Mouse (Mus musculus) heart, adult 11 months (tissue): ENCODE measurements around the gene Prss57.
A peak's percentile ranks its signal among the peaks of the same experiment; 100 is the strongest.

Experiments used
- DNase-seq: peaks from one replicate; pipeline ENCODE4 v3.0.0; 2022

Prss57 gene

DNA sequence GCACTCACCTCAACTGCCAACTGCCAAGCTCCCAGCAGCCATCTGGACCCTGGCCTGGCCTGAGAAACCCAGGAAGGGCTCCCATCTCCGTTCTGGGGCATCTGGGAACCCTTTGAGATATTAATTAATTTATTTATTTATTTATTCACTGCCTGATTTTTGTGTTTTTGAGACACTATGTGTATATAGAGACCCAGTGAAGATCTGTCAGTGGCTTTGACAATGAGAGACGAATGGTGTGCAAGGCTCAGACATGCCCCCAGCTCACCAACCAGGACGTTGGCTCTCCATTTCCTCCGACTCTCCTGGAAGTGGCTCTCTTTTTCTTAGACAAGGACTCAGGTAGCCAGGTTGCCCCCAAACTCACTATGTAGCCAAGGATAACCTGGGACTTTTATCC, at the start of gene Prss57:
TSS of gene Prss57 (minus strand) at position 101 of the 400 bp plus-strand sequence.
- DNase-seq = peak; percentile 83

DNA sequence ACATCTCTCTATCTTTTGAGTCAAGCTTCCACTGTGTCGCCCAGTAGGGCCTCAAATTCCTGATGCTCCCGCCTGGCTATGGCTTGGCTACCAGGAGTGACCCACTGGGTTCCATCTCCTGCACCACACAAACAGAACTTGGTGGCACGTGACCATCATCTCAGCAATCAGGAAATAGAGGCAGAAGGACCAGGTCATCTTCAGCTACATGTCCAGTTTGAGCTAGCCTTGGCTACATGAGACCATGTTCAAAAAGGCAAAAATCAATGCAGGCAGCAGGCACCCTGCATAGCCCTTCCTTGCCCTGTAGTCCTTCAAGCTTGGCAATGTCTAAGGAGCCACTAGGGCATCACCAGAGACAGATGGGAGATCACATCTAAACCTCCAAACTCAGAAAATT, 49.3 kb upstream of the Prss57 start:
- peak; percentile 91 for DNase-seq

DNA sequence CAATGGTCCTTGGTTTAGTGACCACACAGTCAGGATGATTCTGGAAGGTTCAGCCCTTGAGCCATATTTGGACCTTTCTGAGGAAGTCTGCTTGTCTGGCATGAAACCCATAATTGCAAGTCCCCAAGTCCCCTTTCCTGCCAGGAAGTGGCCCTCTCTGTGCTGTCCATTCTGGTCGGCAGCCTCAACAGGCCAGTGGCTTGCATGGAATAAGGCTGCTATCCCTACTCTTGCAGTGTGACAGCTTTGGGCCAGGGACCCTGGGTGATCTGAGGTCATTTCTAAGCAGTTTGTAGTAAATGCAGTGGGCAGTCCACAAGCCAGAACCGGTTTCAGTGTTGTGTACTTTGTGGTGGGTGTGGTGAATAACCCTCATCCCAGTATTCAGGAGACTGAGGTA, 47.4 kb upstream of the Prss57 start:
- peak; percentile 94 for DNase-seq

DNA sequence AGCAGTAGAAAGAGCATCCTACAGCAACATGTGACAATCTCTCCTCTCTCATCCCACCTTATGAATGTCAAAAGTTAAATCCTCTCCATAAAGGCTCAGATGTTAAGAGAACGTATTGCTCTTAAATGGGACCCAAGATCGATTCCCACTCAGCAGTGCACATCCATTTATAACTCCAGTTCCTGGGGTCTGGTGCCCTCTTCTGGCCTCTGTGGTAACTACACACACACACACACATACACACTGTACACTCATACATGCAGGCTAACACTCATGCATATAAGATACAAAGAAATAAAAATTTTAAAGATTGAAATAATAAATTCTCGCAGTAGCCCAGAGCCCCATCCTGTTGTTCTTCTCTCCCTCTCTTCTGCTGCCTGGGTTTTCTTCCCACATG, 46.2 kb upstream of the Prss57 start:
- no peak for DNase-seq

DNA sequence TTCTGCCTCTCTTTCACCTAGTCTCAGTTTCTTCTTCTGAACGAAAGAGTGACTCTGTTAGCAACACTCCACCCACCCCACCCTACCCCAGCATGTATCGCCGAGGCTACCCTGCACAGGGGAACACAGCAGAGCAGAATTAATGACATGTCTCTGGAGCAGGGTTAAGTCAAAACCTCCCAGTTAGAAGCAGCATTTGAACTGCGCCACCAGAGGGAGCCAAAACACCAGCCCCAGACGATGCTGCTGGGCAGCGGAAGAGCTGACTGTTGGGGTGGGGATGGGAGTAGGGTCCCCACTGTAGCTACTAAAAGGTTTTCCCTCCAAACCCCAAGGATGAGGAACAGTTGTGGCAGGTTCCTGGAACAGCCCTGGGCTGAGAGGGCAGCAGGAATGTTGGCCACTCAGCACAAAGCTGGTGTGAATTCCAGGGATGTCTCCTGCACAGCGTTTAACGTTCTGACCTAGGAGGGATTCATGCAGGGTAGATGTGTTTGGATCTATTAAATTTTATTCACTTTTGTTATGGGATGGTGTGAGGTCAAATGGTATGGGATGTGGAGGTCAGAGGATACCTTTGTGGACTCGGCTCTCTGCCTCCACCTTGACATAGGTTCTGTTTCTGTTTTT, 44.1 kb upstream of the Prss57 start:
- peak; percentile 96 for DNase-seq

DNA sequence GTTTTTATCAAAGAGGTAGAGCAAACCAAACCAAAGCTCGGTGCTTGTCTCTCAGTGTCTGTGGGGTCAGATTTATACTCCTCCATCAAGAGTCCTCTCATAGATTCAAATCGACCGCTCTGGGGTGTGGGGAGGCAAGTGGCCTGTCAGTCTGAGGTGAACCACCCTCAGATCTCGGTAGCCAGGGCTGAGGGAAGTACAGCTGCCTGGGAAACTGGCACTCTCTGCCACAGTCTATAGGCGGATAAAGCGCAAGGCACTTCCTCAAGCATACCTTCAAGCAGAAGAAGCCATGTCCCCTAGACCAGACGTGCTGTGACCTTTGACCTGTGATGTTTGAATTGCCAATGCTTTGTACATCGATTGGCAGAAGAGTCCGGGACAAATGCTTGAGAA, 42.0 kb upstream of the Prss57 start:
- peak; percentile 80 for DNase-seq

DNA sequence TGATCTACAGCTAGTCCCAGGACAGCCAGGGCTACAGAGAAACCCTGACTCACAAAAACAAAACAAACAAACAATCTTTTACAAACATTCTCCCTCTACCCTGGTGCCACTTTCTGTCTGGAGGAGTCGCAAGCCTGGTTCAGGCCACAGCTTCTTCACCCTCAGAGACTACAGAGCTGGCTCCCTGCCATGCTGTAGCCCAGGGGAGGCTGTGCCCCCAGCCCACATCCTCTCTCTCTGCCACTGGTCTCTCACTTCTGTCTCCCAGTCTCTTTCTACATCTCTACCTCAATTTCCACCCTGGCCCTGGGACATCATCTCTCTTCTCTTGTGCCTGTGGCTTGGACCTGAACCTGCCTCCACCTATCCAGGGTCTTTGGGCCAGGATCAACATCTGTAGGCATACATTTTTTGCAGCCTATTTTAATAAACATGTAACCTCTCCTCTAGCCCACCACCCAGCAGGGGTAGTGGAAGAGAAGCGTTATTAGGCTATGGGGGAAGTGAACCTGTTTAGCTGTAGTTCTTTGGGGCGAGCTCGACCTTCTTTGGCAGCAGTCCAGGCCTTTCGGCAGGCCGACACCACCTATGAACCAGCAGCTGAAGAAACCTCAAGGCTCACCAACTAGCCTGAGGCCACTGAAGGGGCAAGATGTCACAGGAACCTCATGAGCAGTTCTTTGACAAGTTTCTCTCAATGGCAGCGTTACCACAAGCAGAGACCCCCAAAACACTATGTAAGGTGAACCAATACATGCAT, 41.4 kb upstream of the Prss57 start:
- peak; percentile 86 for DNase-seq

DNA sequence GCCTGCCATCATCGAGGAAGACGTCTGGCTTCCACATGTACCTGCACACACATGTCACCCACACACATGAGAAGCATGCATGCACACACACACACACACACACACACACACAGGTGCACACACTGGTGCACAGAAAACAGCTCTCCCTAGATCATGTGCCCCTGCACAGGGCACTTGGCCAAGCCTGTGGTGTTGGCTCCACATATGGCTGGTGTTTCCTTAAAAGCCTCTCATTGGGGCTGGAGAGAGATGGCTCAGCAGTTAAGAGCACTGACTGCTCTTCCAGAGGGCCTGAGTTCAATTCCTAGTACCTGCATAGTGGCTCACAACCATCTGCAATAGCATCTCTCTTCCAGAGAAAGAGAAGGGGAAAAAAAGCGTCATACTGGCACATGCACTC, 40.8 kb upstream of the Prss57 start:
- no peak for DNase-seq

DNA sequence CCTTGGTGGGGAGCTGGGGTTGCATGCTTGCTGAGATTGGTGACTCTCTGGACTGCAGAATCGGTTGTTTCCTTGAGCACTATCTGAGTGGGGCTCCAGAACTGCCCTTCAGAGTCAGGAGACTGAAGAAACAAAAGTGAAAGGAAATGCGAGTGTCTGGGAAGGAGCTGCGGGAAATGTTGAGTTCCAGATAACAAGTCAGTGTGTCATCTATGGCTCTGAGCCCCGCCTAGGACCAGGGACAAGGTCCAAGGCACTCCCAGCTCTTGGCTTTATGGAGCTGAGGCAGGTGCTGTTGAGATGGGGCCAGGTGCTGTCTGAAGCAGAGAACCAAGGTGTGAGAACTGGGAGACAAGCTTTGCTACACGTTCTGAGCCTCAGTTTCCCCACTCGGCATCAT, 33.7 kb upstream of the Prss57 start:
- DNase-seq = peak; percentile 96

DNA sequence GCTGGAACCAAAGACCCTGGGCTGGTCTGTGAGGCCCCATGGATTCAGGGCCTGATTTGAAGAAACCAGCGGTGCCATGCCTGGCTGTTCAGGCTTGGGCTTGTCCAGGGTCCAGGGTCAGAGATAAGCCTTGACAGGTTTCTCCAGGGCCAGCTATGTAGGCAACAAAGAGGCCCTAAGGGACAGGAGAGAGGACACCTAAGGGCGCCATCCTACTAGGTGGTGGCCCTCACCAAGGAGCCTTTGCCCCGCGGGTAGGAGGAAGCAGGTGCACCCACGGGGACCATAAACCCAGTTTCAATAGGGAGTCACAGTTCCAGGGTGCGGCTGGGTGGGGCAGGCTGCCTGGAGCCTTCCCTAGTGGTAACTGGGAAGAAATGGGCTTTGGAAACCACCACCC, 32.2 kb upstream of the Prss57 start:
- peak; percentile 91 for DNase-seq

DNA sequence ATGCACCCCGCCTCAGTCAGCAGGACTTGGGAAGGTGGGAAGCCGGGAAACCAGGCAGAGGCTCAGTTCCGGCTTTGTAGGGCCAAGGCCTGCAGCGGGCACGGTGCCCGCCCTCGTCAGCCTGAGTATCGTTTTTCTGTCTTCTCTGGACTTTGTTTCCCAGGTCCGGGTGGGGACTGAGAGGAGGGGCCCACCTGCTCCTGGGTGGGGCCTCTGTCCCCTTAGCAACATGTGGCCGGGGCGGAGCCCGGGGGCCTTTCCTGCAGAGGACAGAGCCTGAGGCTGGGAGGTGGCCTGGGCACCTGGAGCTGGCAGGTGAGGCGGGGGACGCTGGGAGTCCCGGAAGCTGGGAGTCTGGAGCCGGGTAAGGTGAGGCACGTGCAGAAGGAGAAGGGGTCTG, 31.6 kb upstream of the Prss57 start:
- DNase-seq = peak; percentile 94

DNA sequence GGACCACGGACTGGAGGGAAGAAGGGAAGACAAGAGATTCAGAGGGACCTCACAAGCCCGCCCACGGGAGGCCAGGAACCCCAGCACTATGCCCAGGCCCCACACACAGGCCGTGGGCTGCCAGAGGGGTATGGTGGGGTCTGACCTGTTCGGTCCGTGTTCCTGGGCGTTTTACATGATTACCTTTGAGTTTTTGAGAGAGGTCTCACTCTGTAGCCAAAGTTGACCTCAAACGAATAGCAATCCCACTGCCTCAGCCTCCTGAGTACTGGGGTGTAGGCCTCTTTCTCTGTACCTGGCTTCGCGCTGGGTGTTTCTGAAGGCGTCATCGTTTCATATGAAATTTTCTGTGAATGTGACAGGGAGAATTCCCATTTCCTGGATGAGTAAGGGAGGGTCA, 31.0 kb upstream of the Prss57 start:
- peak; percentile 91 for DNase-seq

DNA sequence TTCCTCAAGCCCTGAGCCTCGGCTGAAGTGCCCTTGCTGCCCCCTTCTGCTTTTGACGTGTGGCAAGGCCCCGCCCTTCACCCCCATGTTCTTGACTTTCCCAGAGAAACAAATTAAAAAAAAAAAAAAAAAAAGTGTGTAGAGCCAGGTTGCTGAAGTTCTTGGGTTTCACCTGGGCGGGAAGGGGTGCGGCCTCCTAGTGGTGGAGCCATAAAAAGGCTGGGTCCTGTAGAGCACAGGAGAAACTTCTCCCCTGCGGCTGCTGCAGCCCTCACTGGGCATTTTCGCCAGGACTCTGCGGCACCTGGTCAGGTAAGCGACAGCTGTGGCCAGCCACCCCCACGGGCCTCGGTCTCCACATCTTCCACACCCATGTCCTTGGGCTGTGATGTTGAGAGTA, 30.0 kb upstream of the Prss57 start, which contains the start of gene Misp:
TSS of gene Misp (plus strand) at position 208 of the 400 bp plus-strand sequence.
- no peak for DNase-seq

DNA sequence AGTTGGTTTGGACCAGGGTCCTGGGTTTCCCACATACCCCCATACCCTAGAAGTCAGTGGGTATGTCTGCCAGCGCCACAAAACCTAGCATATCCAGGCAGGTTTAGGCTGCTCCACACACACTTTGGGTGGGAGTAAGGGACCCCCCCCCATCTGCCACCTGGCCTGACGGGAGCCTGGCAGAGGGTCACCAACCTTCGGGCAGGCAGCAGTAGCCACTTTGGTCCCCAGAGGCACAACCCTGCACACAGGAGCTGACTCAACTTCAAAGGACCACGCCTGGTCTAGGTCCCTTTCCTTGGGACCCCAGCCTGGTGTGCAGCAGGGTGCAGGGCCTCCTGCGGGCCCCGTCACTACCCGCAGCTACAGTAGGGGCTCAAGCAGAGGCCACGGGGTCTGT, 29.5 kb upstream of the Prss57 start:
- peak; percentile 93 for DNase-seq

DNA sequence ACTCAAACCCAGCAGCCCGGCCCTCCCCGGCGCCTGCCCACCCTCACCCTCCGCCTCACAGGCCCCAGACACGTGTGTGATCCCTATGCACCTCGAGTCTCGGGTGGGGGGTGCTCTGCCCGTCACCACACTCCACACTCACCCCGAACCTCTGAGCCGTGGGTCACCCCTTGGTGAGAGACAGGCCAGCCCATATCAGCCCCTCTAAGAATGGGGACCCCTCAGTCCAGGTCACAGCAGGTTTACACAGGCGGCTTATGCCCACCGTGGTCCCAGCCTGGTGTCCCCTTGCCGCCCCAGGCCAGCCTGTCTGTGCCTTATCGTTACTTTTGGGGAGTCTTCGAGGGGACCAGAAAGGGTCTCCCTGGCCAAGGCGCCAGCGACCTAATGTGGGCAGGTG, 28.8 kb upstream of the Prss57 start:
- peak; percentile 93 for DNase-seq

DNA sequence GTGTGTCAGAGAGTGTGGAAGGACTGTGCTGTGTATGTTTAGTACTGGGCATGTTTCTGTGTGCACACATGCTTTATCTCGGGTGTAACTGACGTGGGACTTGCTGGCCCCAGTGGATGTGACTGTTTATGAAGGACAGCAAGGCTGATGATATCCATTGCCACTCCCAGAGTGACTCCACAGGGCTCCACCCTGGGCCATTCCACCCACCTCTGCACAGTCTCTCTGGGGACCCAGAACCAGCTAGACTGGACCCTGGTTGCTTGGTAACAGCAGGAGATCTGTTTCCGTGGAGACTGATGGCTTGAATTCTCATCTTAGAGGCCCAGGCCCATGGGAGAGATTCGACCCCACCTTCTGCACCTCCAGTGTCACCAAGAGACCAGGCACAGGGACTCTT, 27.5 kb upstream of the Prss57 start:
- no peak for DNase-seq

DNA sequence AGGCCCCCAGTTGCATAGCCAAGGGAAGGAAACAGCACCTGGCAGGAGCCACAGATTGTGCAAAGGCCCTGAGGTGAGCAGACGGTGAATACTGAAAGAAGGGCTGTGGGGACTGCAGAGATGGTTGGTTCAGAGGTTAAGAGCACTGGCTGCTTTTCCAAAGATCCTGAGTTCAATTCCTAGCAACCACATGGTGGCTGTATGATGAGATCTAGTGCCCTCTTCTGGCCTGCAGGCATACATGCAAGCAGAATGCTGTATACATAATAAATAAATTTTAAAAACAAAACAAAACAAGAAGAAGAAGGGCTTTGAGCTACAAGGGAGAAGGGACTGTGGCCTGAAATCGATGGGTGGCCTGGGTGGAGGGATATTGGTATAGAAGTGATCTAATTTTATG, 26.4 kb upstream of the Prss57 start:
- no peak for DNase-seq

DNA sequence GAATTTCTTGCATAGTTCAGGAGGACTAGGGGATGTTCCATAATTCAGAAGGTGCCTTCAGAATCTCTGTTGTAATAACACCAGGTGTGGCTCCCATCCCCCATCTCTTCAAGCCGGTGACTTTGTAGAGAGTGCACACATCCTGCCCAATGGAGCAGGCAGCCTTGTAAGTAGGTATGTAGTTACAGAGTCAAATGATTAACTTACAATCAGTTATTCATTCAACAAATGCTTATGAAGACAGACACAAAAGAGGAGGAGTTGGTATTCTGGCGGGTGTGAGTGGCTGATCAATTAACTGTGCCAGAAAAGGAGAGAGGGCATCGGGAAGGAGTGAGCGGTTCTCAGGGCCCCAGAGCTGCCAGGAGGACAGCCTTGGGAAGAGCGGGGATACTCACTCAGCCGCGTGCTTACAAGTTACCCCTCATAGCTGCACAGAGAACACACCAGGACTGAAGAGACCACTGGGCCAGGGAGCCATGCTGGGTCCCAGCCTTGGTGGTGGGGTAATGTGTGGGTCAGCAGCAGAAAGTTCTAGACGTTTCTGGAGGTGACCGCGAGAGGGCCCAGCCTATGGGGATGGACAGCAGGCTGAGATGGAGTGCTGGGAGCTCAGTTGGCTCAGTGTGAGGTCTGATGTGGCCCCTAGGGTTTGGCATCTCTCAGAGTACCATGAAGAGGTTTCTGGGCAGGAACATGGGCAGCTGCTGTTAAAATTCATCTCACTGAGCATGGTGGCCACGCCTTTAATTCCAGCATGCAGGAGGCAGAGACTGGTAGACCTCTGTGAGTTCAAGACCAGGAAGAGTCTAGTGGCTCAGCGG, 25.1 kb upstream of the Prss57 start:
- peak; percentile 83 for DNase-seq

DNA sequence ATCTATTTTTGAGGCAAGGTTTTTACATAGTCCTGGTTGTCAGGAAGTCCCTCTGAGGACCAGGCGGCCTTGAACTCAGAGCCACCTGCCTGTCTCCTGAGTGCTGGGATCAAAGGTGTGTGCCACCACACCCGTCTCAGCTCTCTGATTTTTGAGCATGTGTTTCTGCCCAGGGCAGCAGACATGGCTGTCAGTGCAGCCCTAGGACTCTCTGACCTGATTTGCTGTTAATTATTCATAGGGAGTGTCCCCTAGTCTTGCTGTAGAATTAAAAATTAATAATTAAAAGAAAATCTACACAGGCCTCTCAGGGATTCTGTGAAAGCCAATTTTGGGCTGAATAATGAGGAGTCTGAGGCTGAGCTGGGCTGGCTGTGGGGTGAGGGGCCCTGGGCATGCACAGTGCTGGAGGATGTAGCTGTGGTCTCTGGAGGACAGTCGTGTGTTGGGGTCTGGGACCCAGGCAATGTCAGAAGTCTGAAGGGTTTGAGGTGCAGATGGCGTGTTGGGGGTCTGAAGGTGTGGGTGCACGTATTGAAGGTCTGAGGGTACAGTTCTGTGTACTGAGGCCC, 23.6 kb upstream of the Prss57 start:
- no peak for DNase-seq

DNA sequence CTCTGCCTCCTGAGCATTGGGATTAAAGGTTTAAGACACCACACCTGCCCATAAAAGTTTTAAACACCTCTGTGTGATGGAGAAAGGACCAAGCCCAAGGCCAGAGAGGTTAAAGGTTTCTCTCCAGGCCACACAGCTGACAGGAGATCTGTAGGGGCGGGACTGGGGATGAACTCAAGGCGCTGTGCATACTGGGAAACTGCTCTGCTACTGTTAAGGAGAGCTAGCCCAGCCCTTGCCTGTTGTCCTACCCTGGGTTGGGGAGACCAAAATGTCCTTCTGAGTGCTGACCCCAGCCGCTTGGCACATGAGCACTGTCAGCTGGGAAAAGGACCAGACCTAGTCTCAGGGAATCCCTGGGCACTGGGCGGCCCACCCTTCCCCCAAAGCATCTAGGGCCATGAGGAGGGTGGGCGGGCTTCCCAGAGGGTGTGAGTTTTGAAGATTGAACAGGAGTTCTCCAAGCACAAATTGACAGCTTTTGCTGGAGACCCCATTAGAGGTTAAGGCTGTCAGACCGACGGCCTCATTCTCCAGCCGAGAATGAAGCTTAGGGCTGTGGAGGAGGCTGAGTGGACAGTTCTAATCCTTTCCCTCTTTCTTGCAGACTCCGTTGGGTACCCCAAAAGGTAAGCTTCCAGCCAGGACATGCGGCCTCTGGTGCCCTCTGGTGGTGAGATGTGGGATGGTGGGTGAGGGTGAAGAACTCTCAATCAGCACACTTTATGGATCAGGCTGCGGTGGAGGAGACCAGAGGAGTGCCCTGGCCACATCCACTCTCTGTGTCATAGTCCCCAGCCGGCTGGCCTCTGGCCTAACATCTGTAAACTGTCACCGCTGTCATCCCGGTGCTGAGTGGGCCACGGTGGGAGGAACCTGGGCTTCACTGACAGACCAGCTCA, 21.2 kb upstream of the Prss57 start:
- peak; percentile 96 for DNase-seq

DNA sequence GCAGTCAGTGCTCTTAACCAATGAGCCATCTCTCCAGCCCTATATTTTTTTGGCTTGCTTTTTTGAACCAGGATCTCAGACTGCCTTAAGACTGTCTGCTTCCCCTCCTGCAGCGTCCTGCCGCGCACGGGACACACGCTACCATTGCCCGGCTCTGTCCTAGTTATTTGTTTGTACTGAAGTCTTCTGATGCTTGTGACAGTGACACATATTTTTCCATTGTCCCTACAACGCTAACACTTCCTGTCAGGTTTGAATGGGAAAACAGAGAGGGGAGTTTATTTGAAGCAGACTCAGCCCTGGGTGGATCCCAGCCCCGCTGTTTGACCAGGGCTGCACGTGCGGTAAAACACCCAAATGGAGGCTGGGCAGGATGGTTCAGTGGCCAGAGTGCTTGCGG, 18.0 kb upstream of the Prss57 start:
- DNase-seq = peak; percentile 95

DNA sequence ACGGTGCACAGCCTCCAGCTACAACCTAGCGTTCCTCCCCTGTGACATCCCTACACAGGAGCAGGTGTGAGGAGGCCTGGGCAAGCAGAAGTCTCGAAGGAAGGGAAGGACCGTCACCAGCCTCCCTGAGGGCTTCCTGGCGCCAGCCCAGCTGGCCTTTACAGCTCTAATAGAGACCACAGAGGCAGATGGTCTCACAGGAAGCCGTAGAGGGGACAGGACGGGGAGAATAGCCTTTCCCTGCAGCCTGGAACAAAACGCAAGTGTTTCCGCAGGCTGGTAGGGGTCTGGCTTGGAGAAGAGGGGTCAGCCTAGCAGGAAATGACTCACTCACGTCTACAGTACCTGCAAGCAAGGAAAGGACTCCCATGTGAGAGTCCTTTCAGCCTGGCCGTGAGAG, 17.1 kb upstream of the Prss57 start:
- DNase-seq = peak; percentile 99
